Mouse (Mus musculus): Measurements from ENCODE around the gene Gstcd. TPM values are rescaled to one million over a fixed set of nuclear protein-coding genes. Genes with fewer than 3 reads are reported as not detected.

Gene Gstcd
- total RNA-seq, 1 experiment = 24.2 TPM

- no peak for DNase-seq (ENCODE audit: low read depth, low spot score)
- Histone ChIP-seq H3K27ac (ENCODE audit: insufficient read depth, low read depth, low read length, poor library complexity, severe bottlenecking) (no peak overlapping the region), H3K9me3 (ENCODE audit: control insufficient read depth, insufficient read depth, low read depth, low read length) (no peaks in the 10 kb centered on the region), H3K36me3 (ENCODE audit: control insufficient read depth, insufficient read depth, low read length, poor library complexity, severe bottlenecking) (no peaks in the 10 kb centered on the region), H3K4me1 (ENCODE audit: control insufficient read depth in 2 of 2, insufficient read depth in 2 of 2, low read length in 2 of 2, poor library complexity in 1 of 2) (no peaks in the 10 kb centered on the region), H3K4me3 (ENCODE audit: insufficient read depth in 1 of 2, low read depth in 1 of 2, low read length in 2 of 2, poor library complexity in 1 of 2, severe bottlenecking in 1 of 2) (peak overlapping the region; percentile 73 to 77), H3K9ac (ENCODE audit: insufficient read depth, low read depth, low read length, poor library complexity, severe bottlenecking) (peak overlapping the region; percentile 66; the same call in 1 of the 2 replicates)
- in situ Hi-C loops (cut with MboI; ENCODE audit: low sequenced_read_pairs in 2 of 2, unreplicated experiment in 2 of 2) = no loop called here
- TF ChIP-seq HCFC1 (IDR thresholded peaks at IDR 0.05; ENCODE audit: borderline replicate concordance, insufficient read depth, low read length) = no peak
- TF ChIP-seq ZNF384 (IDR thresholded peaks at IDR 0.05; ENCODE audit: low read depth, low read length) = no peak
- no peak for TF ChIP-seq MAFK (IDR thresholded peaks at IDR 0.05; ENCODE audit: insufficient read depth, low read depth, low read length)
- TF ChIP-seq ZC3H11A (IDR thresholded peaks at IDR 0.05; ENCODE audit: borderline replicate concordance, low read depth, low read length) = no peak
- TF ChIP-seq CHD2 (IDR thresholded peaks at IDR 0.05; ENCODE audit: low read depth, low read length) = no peak
These were observed 141.3 kb downstream of the Gstcd start for GRCm38 (mm10) chr3:132950529-132950880.

GRCm38 (mm10) chr3:132949791-132950528, 141.9 kb downstream of the Gstcd start, which contains the start of gene Npnt:
Gene Npnt (minus strand): TSS chr3:132950291.
- in situ Hi-C loops (cut with MboI; ENCODE audit: low sequenced_read_pairs in 2 of 2, unreplicated experiment in 2 of 2) = no loop called here
- 0 out of 2 replicates have a peak, but pooled peaks have one; percentile 62 for TF ChIP-seq HCFC1 (IDR thresholded peaks at IDR 0.05; ENCODE audit: borderline replicate concordance, insufficient read depth, low read length)
- TF ChIP-seq ZNF384 (IDR thresholded peaks at IDR 0.05; ENCODE audit: low read depth, low read length) = no peak
- Histone ChIP-seq H3K27ac (ENCODE audit: insufficient read depth, low read depth, low read length, poor library complexity, severe bottlenecking) (no peak within 1 kb of the TSS), H3K4me1 (ENCODE audit: control insufficient read depth in 2 of 2, insufficient read depth in 2 of 2, low read length in 2 of 2, poor library complexity in 1 of 2) (no peaks in the 10 kb centered on the region), H3K4me3 (ENCODE audit: insufficient read depth in 1 of 2, low read depth in 1 of 2, low read length in 2 of 2, poor library complexity in 1 of 2, severe bottlenecking in 1 of 2) (peak within 1 kb of the TSS; percentile 77 to 83), H3K36me3 (ENCODE audit: control insufficient read depth, insufficient read depth, low read length, poor library complexity, severe bottlenecking) (no peaks in the 10 kb centered on the region), H3K9ac (ENCODE audit: insufficient read depth, low read depth, low read length, poor library complexity, severe bottlenecking) (peak within 1 kb of the TSS; percentile 66), H3K9me3 (ENCODE audit: control insufficient read depth, insufficient read depth, low read depth, low read length) (no peaks in the 10 kb centered on the region)
- peak; percentile 33 for DNase-seq (ENCODE audit: low read depth, low spot score)

- H3K36me3 ChIP-seq (ENCODE audit: control insufficient read depth, insufficient read depth, low read length, poor library complexity, severe bottlenecking) = no peaks in the 10 kb centered on the region
- TF ChIP-seq HCFC1 (IDR thresholded peaks at IDR 0.05; ENCODE audit: borderline replicate concordance, insufficient read depth, low read length) = no peak
- TF ChIP-seq MAFK (IDR thresholded peaks at IDR 0.05; ENCODE audit: insufficient read depth, low read depth, low read length) = no peak
- no peak for TF ChIP-seq CHD2 (IDR thresholded peaks at IDR 0.05; ENCODE audit: low read depth, low read length)
- no peak for TF ChIP-seq ZNF384 (IDR thresholded peaks at IDR 0.05; ENCODE audit: low read depth, low read length)
- TF ChIP-seq ZC3H11A (IDR thresholded peaks at IDR 0.05; ENCODE audit: borderline replicate concordance, low read depth, low read length) = no peak
- no peaks in the 10 kb centered on the region for H3K4me1 ChIP-seq (ENCODE audit: control insufficient read depth in 2 of 2, insufficient read depth in 2 of 2, low read length in 2 of 2, poor library complexity in 1 of 2)
- in situ Hi-C loops (cut with MboI; ENCODE audit: low sequenced_read_pairs in 2 of 2, unreplicated experiment in 2 of 2) = no loop called here
- no peak overlapping the region for H3K27ac ChIP-seq (ENCODE audit: insufficient read depth, low read depth, low read length, poor library complexity, severe bottlenecking)
- H3K4me3 ChIP-seq (ENCODE audit: insufficient read depth in 1 of 2, low read depth in 1 of 2, low read length in 2 of 2, poor library complexity in 1 of 2, severe bottlenecking in 1 of 2) = peak overlapping the region; percentile 77 to 83
- DNase-seq (ENCODE audit: low read depth, low spot score) = no peak
- H3K9me3 ChIP-seq (ENCODE audit: control insufficient read depth, insufficient read depth, low read depth, low read length) = no peaks in the 10 kb centered on the region
- peak overlapping the region; percentile 66 for H3K9ac ChIP-seq (ENCODE audit: insufficient read depth, low read depth, low read length, poor library complexity, severe bottlenecking)
These were observed 142.4 kb downstream of the Gstcd start for GRCm38 (mm10) chr3:132949380-132949790.

- Histone ChIP-seq H3K27ac (ENCODE audit: insufficient read depth, low read depth, low read length, poor library complexity, severe bottlenecking) (no peak overlapping the region), H3K9ac (ENCODE audit: insufficient read depth, low read depth, low read length, poor library complexity, severe bottlenecking) (no peak overlapping the region), H3K4me3 (ENCODE audit: insufficient read depth in 1 of 2, low read depth in 1 of 2, low read length in 2 of 2, poor library complexity in 1 of 2, severe bottlenecking in 1 of 2) (no peak overlapping the region), H3K9me3 (ENCODE audit: control insufficient read depth, insufficient read depth, low read depth, low read length) (no peaks in the 10 kb centered on the region), H3K4me1 (ENCODE audit: control insufficient read depth in 2 of 2, insufficient read depth in 2 of 2, low read length in 2 of 2, poor library complexity in 1 of 2) (no peaks in the 10 kb centered on the region), H3K36me3 (ENCODE audit: control insufficient read depth, insufficient read depth, low read length, poor library complexity, severe bottlenecking) (no peaks in the 10 kb centered on the region)
- no peak for DNase-seq (ENCODE audit: low read depth, low spot score)
- TF ChIP-seq ZNF384 (IDR thresholded peaks at IDR 0.05; ENCODE audit: low read depth, low read length) = no peak
- TF ChIP-seq CHD2 (IDR thresholded peaks at IDR 0.05; ENCODE audit: low read depth, low read length) = no peak
- no peak for TF ChIP-seq ZC3H11A (IDR thresholded peaks at IDR 0.05; ENCODE audit: borderline replicate concordance, low read depth, low read length)
- no peak for TF ChIP-seq HCFC1 (IDR thresholded peaks at IDR 0.05; ENCODE audit: borderline replicate concordance, insufficient read depth, low read length)
- TF ChIP-seq MAFK (IDR thresholded peaks at IDR 0.05; ENCODE audit: insufficient read depth, low read depth, low read length) = no peak
- in situ Hi-C loops (cut with MboI; ENCODE audit: low sequenced_read_pairs in 2 of 2, unreplicated experiment in 2 of 2) = no loop called here
These were observed 143.5 kb downstream of the Gstcd start for GRCm38 (mm10) chr3:132948298-132948795.
